Mouse (Mus musculus) Patski (cell line): ENCODE measurements around the gene Gm11037. TPM values are rescaled to one million over a fixed set of nuclear protein-coding genes. Genes with fewer than 3 reads are reported as not detected.

ENCODE experiments used
- ATAC-seq: fragments of 100-300 bp; one replicate; pipeline ENCODE4 v1.8.0; 2021
- CTCF ChIA-PET: fragments of 350-600 bp; sonication (Branson Sonifier 250); formaldehyde crosslinking; loops from one replicate; lab custom pipeline; 2022; ENCODE audit warnings: inconsistent platforms; lab: Charles Lee
- POLR2A ChIA-PET: fragments of 350-600 bp; sonication (Branson Sonifier 250); formaldehyde crosslinking; loops from one replicate; lab custom pipeline; 2022; ENCODE audit warnings: antibody characterized with exemption, inconsistent platforms; lab: Charles Lee
- DNase-seq: peaks from one replicate; pipeline ENCODE4 v3.0.0-alpha.2; 2011; ENCODE audit warnings: low read depth, low spot score
- H3K27me3 ChIP-seq: fragments of 371-371 bp; one replicate; pipeline ENCODE4 v1.5.1; 2021
- CTCF ChIP-seq: fragments of 100-300 bp; IDR thresholded peaks from one replicate; pipeline ENCODE4 v1.5.1; 2021
- in situ Hi-C: fragments of 300-500 bp; cut with MboI; formaldehyde crosslinking; loops from 3 replicates; pipeline ENCODE4 v1.11.1; 2018; ENCODE audit warnings: low pct_unique_long_range_greater_than_20kb, mixed read lengths
- polyA plus RNA-seq: library from polyadenylated mRNA; unstranded; gene quantifications from one replicate; pipeline ENCODE4 v1.2.3, GENCODE M21; 2021

Gm11037 gene
- polyA plus RNA-seq, 1 experiment from 2014 or later: not detected

DNA sequence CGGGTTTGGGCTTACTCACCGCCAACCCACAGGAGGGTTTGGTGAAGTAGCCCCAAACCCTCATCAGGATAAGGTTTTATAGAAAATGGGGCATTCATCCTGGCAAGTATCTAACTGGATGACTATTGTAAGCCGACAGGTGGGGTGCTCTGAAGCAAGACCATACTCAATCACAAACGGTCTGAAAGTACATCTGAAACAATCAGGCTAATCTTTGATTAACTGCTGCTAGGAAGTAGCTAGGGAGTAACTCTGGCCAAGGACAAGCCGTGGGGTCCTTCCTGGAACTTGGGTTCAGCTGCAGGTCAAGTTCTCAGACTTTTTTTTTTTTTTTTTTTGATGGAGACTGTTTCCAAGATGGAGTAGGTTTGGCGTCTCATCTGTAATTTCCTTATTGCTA is 34.7 kb downstream of the Gm11037 start:
- in situ Hi-C loops: loop anchor here (10.0 kb wide), 1 partner anchor 203 kb away; no protein-coding TSS in a partner anchor
- DNase-seq (no peak), ATAC-seq (no peak)
- TF ChIP-seq CTCF: no peak
- ChIA-PET CTCF (interaction anchor here (0.6 to 1.1 kb wide), 3 partner anchors 73 to 350 kb away, joined by 3 read pairs; no protein-coding TSS in a partner anchor), POLR2A (no interaction called here)
- no peaks in the 10 kb centered on the region for H3K27me3 ChIP-seq

DNA sequence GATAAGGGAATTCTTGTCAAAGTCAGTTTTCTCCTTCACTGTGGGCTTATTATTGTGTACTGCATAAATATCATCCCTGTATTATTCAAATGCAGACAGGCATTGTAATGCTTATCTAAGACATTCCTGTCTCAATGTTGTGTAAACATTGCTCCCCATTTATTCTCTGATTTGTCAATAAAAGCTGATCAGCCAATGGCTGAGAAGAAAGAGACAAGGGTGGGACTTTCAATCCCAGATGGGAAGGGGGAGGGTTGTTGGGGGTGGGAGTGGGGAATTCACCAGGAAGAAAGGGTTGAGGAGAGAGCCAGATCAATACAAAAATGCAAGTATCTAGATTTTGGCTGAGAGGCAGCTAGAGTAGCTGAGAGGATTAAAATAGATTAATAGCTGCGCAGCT is 35.6 kb downstream of the Gm11037 start:
- H3K27me3 ChIP-seq: no peaks in the 10 kb centered on the region
- DNase-seq (no peak), ATAC-seq (no peak)
- in situ Hi-C loops: loop anchor here (10.0 kb wide), 1 partner anchor 204 kb away; no protein-coding TSS in a partner anchor
- ChIA-PET POLR2A (no interaction called here), CTCF (interaction anchor here (1.1 to 1.8 kb wide), 3 partner anchors 9 to 75 kb away, joined by 3 to 5 read pairs (median 4); partner anchors contain the start of gene 1700037H04Rik)
- no peak for TF ChIP-seq CTCF

- TF ChIP-seq CTCF: no peak
- ChIA-PET CTCF (interaction anchor here (1.3 kb wide), 1 partner anchor 11 kb away, joined by 3 read pairs; the partner anchor contains the start of gene 1700037H04Rik), POLR2A (interaction anchor here (3.0 kb wide), 1 partner anchor 11 kb away, joined by 8 read pairs; the partner anchor contains the start of gene 1700037H04Rik)
- no peaks in the 10 kb centered on the region for H3K27me3 ChIP-seq
- ATAC-seq (no peak), DNase-seq (no peak)
- in situ Hi-C loops: no loop called here
Measured at GRCm38 (mm10) chr2:131170936-131171335, 37.6 kb downstream of the Gm11037 start.

- in situ Hi-C loops: no loop called here
- ChIA-PET CTCF (interaction anchor here (0.8 to 1.3 kb wide), 2 partner anchors 11 to 77 kb away, joined by 3 read pairs; partner anchors contain the start of gene 1700037H04Rik), POLR2A (interaction anchor here (3.0 kb wide), 1 partner anchor 12 kb away, joined by 8 read pairs; the partner anchor contains the start of gene 1700037H04Rik)
- no peaks in the 10 kb centered on the region for H3K27me3 ChIP-seq
- ATAC-seq (no peak), DNase-seq (no peak)
- no peak for TF ChIP-seq CTCF
Measured at GRCm38 (mm10) chr2:131171401-131172104, 38.3 kb downstream of the Gm11037 start.

DNA sequence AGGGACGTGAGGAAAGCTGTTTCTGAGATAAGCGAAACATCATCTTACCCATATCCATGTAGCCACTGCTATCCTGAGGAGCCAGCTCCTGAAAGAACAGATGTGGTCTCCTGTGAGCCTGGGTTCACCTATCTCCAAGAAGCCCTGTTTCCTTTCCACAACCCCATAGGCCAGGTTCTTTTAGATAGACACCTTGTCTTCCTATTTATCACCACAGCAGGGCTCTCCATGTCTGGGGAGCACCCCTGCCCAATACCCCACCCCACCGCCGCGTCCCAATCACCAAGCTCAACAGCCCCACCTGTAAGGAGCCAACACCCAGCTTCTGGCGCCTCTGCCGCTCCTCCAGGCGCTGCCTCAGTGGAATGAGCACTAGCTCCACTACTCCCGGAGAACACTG is 39.0 kb downstream of the Gm11037 start:
- no peaks in the 10 kb centered on the region for H3K27me3 ChIP-seq
- no peak for TF ChIP-seq CTCF
- DNase-seq (no peak), ATAC-seq (no peak)
- in situ Hi-C loops: no loop called here
- ChIA-PET CTCF (interaction anchor here (0.8 kb wide), 1 partner anchor 78 kb away, joined by 3 read pairs; no protein-coding TSS in a partner anchor), POLR2A (interaction anchor here (3.0 kb wide), 1 partner anchor 12 kb away, joined by 8 read pairs; the partner anchor contains the start of gene 1700037H04Rik)

DNA sequence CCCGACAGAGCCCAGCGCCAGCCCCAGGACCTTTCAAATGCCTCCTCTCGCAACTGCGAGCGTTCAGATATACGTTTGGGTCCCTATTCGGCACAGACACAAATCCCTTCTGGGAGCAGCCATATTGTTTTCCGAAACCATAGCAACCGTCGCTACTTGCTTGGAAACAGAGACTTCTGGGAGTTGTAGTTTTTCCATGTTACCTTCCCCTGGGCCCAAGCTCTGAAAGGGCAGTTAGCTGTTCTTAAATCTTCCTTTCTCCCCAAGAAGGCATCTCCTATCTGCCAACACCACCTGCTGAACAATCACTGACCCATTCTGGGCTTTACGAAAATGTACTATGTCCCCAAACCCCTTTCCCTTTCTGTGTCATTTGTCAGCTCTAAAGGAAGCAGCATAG is 41.4 kb downstream of the Gm11037 start:
- ATAC-seq (no peak), DNase-seq (no peak)
- no peak for TF ChIP-seq CTCF
- POLR2A ChIA-PET: no interaction called here
- H3K27me3 ChIP-seq: no peaks in the 10 kb centered on the region
- CTCF ChIA-PET: interaction anchor here (1.2 to 1.6 kb wide), 3 partner anchors 13 to 47 kb away, joined by 3 to 5 read pairs (median 3); no protein-coding TSS in a partner anchor
- in situ Hi-C loops: no loop called here

- in situ Hi-C loops: no loop called here
- no peak for DNase-seq
- H3K27me3 ChIP-seq: no peaks in the 10 kb centered on the region
- ATAC-seq: no peak
- no peak for TF ChIP-seq CTCF
- ChIA-PET CTCF (interaction anchor here (0.9 to 1.3 kb wide), 4 partner anchors 28 to 81 kb away, joined by 3 to 4 read pairs (median 3); no protein-coding TSS in a partner anchor), POLR2A (no interaction called here)
Measured at GRCm38 (mm10) chr2:131175286-131175944, 42.1 kb downstream of the Gm11037 start.

DNA sequence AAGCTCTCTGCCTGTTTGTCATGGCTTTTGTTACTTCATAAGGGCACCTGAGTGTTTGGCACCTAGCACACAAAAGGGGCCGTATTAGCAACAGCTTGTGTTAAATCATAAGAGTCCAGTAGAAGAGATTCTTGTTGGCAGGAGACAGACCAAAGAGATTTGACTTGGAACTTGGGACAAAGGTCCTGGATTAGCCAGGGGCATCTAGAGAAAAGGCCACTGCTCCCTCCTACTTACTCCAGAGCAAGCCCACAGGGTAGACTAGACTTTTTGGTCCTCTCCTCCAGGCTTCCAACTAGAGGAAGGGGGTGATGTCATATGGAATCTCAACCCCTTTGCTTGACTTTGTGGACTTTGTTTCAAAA is 42.6 kb downstream of the Gm11037 start:
- ATAC-seq (no peak), DNase-seq (no peak)
- no peak for TF ChIP-seq CTCF
- ChIA-PET CTCF (interaction anchor here (0.9 to 1.3 kb wide), 5 partner anchors 10 to 81 kb away, joined by 3 to 4 read pairs (median 3); no protein-coding TSS in a partner anchor), POLR2A (interaction anchor here (0.6 kb wide), 1 partner anchor 24 kb away, joined by 3 read pairs; no protein-coding TSS in a partner anchor)
- in situ Hi-C loops: no loop called here
- H3K27me3 ChIP-seq: no peaks in the 10 kb centered on the region

DNA sequence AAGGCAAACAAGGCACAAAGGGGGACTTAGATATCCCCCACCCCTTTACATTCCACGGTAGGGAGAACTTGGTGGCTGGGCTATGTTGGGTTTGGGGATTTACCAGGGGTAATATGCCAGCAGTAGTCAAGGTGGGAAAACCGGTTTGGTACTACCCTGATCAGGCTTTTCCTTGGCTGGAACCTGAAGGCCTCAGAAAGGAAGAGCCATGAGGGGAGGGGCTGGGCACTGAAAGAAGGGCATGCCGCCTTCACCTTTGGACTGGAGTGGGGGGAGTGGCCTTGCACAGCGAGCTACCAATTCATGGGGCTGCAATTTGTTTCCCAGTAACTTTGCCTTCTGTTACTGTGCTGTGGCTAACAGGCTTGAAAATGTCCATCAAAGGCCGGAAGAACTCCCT is 43.2 kb downstream of the Gm11037 start:
- no peak for DNase-seq
- CTCF ChIA-PET: interaction anchor here (1.0 to 1.3 kb wide), 3 partner anchors 9 to 82 kb away, joined by 3 to 4 read pairs (median 3); no protein-coding TSS in a partner anchor
- in situ Hi-C loops: no loop called here
- TF ChIP-seq CTCF: no peak
- no peak for ATAC-seq
- no peaks in the 10 kb centered on the region for H3K27me3 ChIP-seq
- POLR2A ChIA-PET: interaction anchor here (0.6 kb wide), 1 partner anchor 25 kb away, joined by 3 read pairs; no protein-coding TSS in a partner anchor

GRCm38 (mm10) chr2:131177932-131178331 is 44.6 kb downstream of the Gm11037 start:
- TF ChIP-seq CTCF: no peak
- in situ Hi-C loops: no loop called here
- DNase-seq (no peak), ATAC-seq (no peak)
- ChIA-PET POLR2A (interaction anchor here (1.6 kb wide), 1 partner anchor 33 kb away, joined by 10 read pairs; no protein-coding TSS in a partner anchor), CTCF (no interaction called here)
- no peaks in the 10 kb centered on the region for H3K27me3 ChIP-seq
